Mouse (Mus musculus): ENCODE measurements around the gene Acot11.

- TF ChIP-seq POLR2A (IDR thresholded peaks at IDR 0.05; ENCODE audit: insufficient read depth, low read depth, low read length), result no peak
- no peak for TF ChIP-seq CTCF (IDR thresholded peaks at IDR 0.05; ENCODE audit: insufficient read depth, low read depth, low read length)
These were observed 40.6 kb downstream of the Acot11 start for GRCm38 (mm10) chr4:106764166-106764565.
